Mouse (Mus musculus) brown adipose tissue, adult 24 weeks (tissue): ENCODE results near the gene Dnase1l1. TPM values are rescaled to one million over a fixed set of nuclear protein-coding genes. Genes with fewer than 3 reads are reported as not detected.

ENCODE experiments used
- H3K27ac ChIP-seq: fragments of 200-500 bp; replicated peaks from 2 replicates; pipeline ENCODE4 v1.5.1; 2012; ENCODE audit warnings: low read depth, mild to moderate bottlenecking, low read length
- H3K4me1 ChIP-seq: fragments of 200-500 bp; 2 replicates; pipeline ENCODE4 v1.6.1; 2012; ENCODE audit warnings: low read length, mixed read lengths; ENCODE audit not compliant: control insufficient read depth, insufficient read depth, insufficient read length
- H3K4me3 ChIP-seq: fragments of 200-500 bp; 2 replicates; pipeline ENCODE4 v1.5.1; 2012; ENCODE audit warnings: low read depth, mild to moderate bottlenecking, low read length, moderate library complexity; ENCODE audit not compliant: insufficient read depth
- polyA plus RNA-seq: library from polyadenylated mRNA; stranded (reverse); fragments of >200 nt; gene quantifications from 2 replicates; pipeline ENCODE4 v1.2.4, GENCODE M21; 2012; ENCODE audit not compliant: missing spikeins, insufficient read depth, insufficient read length

The Dnase1l1 gene
- polyA plus RNA-seq, result 9.9 and 11.9 TPM in 2 replicates

- H3K27ac ChIP-seq, result peak within 1 kb of the TSS; percentile 94
- H3K4me3 ChIP-seq, result peak within 1 kb of the TSS; percentile 85
- no peaks in the 10 kb centered on the region for H3K4me1 ChIP-seq
These were observed at the start of gene Dnase1l1, which contains the start of gene Taz for GRCm38 (mm10) chrX:74281732-74282394. Dnase1l1 (minus strand) TSS chrX:74282337. Taz (plus strand) TSS chrX:74281912.

- no peak overlapping the region for H3K27ac ChIP-seq
- H3K4me3 ChIP-seq, result no peak overlapping the region
- no peaks in the 10 kb centered on the region for H3K4me1 ChIP-seq
These were observed 48.2 kb upstream of the Dnase1l1 start for GRCm38 (mm10) chrX:74330166-74330930.

GRCm38 (mm10) chrX:74329215-74329671 lies 47.1 kb upstream of the Dnase1l1 start:
- H3K4me3 ChIP-seq, result peak overlapping the region; percentile 73
- no peak overlapping the region for H3K27ac ChIP-seq
- H3K4me1 ChIP-seq, result no peaks in the 10 kb centered on the region

- Histone ChIP-seq H3K4me1 (no peaks in the 10 kb centered on the region), H3K27ac (0 out of 2 replicates have a peak within 1 kb of the TSS, but pooled peaks have one; percentile 66), H3K4me3 (peak within 1 kb of the TSS; percentile 73)
These were observed 46.6 kb upstream of the Dnase1l1 start, which contains the start of gene Plxna3 for GRCm38 (mm10) chrX:74328725-74329161. Plxna3 (plus strand) TSS chrX:74329066.

- no peaks in the 10 kb centered on the region; the same call in 1 of the 2 replicates for H3K4me1 ChIP-seq
- H3K4me3 ChIP-seq, result peak within 1 kb of the TSS; percentile 95
- H3K27ac ChIP-seq, result peak within 1 kb of the TSS; percentile 86
These were observed 30.7 kb upstream of the Dnase1l1 start, which contains the start of gene Fam50a for GRCm38 (mm10) chrX:74312540-74313464. Fam50a (plus strand) TSS chrX:74313033.

GRCm38 (mm10) chrX:74304867-74305700 lies 22.9 kb upstream of the Dnase1l1 start, which contains the start of gene Gdi1:
Gdi1 (plus strand) TSS chrX:74304998.
- Histone ChIP-seq H3K4me1 (peaks cover 2% of the 10 kb centered on the region; the same call in 1 of the 2 replicates), H3K4me3 (peak within 1 kb of the TSS; percentile 98)

GRCm38 (mm10) chrX:74299721-74300120 lies 17.6 kb upstream of the Dnase1l1 start:
- Histone ChIP-seq H3K4me1 (no peaks in the 10 kb centered on the region), H3K27ac (peak overlapping the region; percentile 24), H3K4me3 (no peak overlapping the region)

More at GRCm38 (mm10) chrX:74304867-74305700, 22.9 kb upstream of the Dnase1l1 start, which contains the start of gene Gdi1:
- peak within 1 kb of the TSS; percentile 97 for H3K27ac ChIP-seq

GRCm38 (mm10) chrX:74298348-74298747 lies 16.2 kb upstream of the Dnase1l1 start:
- Histone ChIP-seq H3K27ac (no peak overlapping the region), H3K4me1 (no peaks in the 10 kb centered on the region), H3K4me3 (no peak overlapping the region)

- Histone ChIP-seq H3K4me3 (peak within 1 kb of the TSS; percentile 86), H3K4me1 (no peaks in the 10 kb centered on the region), H3K27ac (peak within 1 kb of the TSS; percentile 84)
These were observed 14.7 kb upstream of the Dnase1l1 start, which contains the start of gene Atp6ap1 for GRCm38 (mm10) chrX:74296538-74297448. Atp6ap1 (plus strand) TSS chrX:74297097.

GRCm38 (mm10) chrX:74293431-74293830 lies 11.3 kb upstream of the Dnase1l1 start:
- H3K27ac ChIP-seq, result no peak overlapping the region
- no peaks in the 10 kb centered on the region for H3K4me1 ChIP-seq
- H3K4me3 ChIP-seq, result no peak overlapping the region

- peak overlapping the region; percentile 94 for H3K27ac ChIP-seq
- no peaks in the 10 kb centered on the region for H3K4me1 ChIP-seq
- H3K4me3 ChIP-seq, result peak overlapping the region; percentile 85
These were observed 928 bp upstream of the Dnase1l1 start for GRCm38 (mm10) chrX:74283092-74283437.

GRCm38 (mm10) chrX:74282395-74283091 lies 406 bp upstream of the Dnase1l1 start:
- no peaks in the 10 kb centered on the region for H3K4me1 ChIP-seq
- peak overlapping the region; percentile 94 for H3K27ac ChIP-seq
- peak overlapping the region; percentile 85 for H3K4me3 ChIP-seq
